Mouse (Mus musculus) cerebellum, postnatal 10 days (tissue): ENCODE results near the gene Wdfy3.
"Not testable (repeated sequence)": the region's sequence is repeated elsewhere in the genome, so short reads cannot be mapped to it uniquely, and the experiment has no call there.

Experiments
- DNase-seq, 2 experiments: peaks; one replicate each; pipeline ENCODE4 v3.0.0; 2021; ENCODE audit warnings: mixed read lengths in 2 of 2

The Wdfy3 gene

DNA sequence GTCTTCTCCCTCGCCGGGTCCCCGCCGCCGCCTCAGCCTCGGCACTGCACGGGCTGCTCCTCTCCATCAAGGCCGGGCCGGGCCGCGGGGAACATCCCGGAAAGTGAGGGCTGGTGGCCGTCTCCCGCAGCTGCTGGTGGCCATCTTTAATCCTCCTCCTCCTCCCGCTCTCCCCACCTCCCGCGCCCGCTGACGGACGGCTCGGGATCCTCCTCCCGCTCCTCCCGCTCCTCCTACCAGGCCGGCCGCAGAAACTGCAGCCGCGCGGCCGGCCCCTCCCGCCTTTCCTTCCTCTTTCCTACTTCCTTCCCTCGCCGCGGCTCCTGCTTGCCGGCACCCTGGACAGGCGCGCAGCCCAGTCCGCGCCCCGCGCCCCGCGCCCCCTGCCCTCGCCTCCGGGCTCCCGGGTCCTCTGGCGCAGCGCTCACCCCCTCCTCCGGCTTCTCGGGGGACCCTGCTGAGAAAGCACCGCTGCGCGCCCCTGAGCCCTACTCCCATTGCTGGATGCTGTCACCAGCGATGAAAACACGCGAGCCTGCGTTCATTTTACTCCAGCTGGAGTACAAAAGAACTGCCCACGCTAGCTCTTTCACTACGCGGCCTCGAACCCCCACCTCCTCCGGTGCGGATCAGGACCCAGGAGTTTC, at the start of gene Wdfy3:
TSS of gene Wdfy3 (minus strand) at position 155 of the 647 bp plus-strand sequence.
- peak; percentile 93 to 96 for DNase-seq

DNA sequence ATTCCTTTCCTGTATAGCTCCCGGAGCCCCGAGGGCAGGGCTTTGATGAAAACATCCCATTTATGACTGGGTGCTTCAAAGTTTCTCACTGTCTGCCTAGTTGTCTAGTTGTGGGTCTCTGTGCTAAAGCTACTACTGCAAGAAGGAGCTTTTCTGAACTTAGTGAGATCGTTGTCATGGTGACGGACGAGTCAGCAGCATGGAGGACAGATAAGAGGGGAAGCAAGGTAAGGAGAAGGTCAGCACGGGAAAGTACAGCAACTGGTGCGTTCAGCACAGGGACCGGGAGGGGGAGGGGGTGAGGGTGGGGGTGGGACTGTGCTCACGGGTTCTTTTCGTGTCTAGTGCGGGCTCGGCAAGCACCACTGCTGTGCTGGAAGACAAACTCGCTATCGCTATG, 43.3 kb upstream of the Wdfy3 start:
- no peak for DNase-seq

DNA sequence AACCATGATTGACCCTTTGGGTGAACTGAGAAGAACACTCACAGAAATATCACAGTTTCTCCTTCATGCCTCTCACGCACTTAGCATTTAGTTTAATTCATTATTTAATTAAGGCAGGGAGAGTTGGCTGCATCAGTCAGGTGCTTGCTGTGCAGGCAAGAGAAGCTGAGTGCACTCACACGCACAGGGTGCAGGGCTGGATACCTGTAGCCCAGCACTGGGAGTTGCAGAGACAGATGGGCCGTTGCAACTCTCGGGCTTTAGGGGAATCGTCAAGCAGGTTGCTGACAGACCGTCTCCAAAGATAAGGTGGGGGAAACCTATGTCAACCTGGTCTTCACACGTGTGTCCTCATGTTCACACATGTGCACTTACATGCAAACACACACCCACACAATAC, 42.3 kb upstream of the Wdfy3 start:
- no peak for DNase-seq

DNA sequence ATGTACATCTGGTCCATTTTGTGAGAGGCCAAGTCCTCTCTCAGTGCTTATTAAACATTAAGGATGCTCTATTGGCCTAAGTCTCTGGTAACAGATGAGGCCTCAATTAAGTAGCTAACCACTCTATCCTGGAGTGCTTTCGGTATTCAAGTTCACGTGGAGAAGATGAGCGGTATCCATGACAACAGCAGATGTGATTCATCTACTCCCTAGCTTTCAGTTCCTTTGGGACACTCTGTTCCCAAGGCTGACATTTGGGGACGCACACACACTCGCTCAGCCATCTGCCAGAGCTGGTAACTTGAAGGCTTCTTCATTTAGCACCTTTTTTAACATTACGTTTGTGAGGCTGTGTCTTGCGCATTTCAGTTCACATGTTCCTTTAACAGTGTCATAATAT, 40.3 kb upstream of the Wdfy3 start:
- DNase-seq: peak; percentile 12 to 18

DNA sequence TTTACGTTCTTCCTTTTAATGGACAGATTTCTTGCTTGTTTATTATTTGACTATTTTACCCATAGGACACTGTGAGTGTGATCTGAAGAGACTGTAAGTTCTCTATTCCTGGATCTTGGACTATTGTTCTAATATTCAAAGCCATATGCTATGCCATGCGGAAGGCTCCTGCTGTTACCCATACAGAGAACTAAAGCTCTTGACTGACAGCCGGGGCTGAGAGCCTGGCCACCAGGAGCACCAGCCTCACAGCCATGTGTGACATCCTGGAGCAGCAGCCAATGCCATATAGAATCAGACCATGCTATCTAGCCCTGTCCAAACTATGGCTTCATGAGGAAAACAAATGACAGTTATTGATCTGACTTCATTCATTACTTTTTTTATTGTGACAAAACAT, 36.2 kb upstream of the Wdfy3 start:
- no peak for DNase-seq

DNA sequence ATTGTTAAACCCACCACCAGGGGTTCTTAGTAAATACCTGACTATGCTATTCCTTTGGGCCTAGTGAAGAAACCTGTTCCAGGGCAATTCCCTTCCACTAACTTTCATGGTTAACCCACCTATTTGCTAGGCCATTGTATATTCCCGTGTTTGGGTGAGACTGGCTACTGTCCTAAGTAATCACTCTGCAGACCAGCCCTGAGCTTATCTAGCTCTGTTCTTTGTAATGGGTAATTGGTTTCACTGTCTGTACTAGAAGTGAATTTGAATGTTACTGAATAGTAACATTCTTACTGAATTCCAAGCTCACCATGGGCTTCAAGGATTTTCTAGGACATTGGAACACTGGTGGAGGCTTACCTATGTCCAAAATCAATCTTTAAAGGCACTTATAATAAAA, 32.1 kb upstream of the Wdfy3 start:
- DNase-seq: not testable (repeated sequence)

DNA sequence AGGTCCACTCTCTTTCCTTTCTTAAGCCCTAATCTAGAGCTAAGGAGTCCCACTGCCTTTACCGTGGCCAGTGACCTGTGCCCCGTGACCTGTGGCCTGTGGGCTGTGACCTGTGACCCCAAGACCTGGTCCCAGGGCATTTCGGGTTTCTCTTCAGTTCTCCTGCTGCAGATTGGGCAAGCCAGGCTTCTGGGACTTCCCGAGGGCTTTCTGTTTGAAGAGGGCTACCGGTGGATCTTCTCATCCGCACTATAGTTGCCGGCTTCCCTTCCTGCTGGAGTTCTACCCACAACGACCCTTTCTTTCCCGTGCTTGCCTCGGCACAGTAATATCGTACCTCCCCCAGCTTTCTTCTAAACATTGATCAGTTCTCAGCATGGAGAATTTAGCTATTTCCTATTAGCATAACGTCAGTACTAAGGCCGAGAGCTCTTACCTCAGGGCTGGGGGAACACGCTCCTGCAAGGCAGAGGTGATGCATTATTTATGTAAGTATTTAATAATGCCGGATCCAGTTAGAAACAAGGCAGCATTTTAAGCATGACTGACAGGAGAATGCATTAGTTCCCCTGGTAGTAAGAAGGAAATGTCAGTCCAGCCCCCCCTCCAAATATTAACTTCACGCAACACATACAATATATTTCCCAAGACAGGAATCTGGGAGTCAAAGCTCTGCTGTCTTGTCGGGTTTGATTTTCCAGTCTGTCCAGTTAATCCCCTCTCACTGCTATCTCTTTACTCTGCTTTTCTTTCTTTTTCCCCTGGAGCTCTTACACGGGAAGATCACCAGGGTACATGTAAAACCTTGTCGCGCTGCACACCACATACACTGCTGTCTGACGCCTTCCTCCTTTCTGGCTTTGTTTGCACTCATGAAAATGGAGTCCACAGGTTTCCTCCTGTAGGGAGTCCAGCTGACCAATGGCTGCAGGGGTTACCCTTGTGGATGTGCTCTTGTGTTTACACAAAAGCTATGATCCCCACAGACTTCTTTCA, 30.8 kb upstream of the Wdfy3 start:
- no peak for DNase-seq

DNA sequence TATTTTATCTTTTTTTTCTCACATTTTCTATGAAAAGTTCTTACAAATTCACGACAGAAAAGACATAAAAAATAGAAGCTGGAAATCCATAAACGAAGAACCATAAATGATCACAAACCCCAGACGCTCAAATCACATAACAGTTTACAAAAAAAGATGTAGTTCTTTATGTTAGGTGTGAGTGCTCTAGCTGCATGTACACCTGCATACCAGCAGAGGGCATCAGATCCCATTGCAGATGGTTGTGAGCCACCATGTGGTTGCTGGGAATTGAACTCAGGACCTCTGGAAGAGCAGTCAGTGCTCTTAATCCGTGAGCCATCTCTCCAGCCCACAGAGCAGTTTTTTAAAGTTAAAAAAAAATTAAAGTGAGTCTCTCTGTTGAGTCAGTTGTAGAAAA, 25.9 kb upstream of the Wdfy3 start:
- no peak for DNase-seq

DNA sequence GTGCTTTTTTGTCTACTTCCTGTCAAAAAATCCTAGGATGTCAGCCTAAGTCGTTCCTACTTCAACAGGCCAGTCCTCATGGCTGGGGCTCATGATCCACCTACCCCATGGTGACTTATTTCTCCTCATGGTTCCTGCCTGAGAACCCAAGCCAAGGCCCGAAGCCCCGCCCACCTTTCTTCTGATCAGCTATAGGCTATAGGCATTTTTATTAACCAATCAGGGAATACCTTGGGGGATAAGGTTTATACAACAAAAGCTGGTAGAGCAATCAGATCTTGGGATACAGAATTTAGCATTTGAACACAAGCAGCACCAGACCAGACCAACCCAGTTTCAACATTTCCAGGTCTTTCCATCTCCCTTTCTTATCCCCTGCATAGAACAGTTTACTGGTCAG, 21.0 kb upstream of the Wdfy3 start:
- DNase-seq: no peak

DNA sequence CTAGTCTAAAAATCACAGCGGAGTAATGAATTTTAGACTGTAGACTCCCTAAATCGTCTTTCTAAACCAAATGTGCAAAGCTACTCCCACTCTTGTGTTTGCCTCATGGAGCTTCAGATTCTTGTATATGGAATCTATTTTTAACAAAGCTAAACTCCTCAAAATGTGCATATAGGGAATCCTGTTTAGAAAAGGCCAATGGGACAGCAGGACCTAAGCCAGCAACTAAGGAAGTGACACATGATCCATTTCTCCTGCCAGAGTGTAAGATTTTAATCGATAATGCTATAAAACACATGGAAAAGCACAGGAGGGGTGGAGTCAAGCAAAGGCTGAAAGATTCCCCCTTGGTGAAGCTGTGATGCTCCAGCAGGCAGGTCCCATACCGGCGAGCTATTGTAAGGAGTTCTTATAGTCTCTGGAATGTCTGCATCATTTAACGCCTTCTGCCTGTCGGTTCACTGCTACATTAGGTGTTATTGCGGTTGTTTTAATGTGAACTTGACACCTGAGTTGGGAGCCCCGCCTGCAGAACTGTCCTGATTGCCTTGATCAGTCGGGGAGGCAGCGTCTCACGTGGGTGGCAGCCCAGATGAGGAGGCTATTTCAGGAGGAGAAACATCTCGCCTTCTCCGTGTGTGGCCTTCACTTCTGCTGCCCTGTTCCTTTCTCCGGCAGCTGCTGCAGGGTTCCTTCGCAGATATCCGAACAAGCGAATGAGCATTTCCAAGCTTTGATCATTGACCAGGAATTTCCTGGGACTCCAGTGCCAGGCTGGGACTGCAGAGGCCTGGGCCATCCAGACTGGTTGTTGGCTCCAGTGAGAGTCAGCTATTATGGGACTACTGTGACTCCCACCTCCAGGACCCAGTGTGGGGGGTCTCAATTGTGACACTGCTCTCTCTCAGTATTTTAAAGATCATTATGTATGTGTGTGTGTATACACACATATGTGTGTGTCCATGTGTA, 15.3 kb upstream of the Wdfy3 start:
- DNase-seq: no peak

DNA sequence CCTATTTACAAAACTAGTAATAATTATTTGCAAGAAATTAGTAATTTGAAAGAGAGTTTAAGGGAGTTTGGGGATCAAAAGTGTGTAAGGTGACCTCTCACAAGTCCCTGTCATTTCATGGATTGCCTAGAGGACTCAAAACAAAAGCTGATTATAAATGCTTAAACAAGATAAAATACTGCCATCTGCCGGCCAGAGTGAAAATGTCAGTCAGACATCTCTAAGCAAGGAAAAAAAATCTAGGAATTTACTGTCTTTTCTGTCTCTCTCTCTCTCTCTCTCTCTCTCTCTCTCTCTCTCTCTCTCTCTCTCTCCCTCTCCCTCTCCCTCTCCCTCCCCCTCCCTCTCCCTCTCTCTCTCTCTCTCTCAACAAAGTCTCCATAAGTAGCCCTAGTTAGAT, 4.4 kb upstream of the Wdfy3 start:
- DNase-seq: peak; percentile 88 to 92

DNA sequence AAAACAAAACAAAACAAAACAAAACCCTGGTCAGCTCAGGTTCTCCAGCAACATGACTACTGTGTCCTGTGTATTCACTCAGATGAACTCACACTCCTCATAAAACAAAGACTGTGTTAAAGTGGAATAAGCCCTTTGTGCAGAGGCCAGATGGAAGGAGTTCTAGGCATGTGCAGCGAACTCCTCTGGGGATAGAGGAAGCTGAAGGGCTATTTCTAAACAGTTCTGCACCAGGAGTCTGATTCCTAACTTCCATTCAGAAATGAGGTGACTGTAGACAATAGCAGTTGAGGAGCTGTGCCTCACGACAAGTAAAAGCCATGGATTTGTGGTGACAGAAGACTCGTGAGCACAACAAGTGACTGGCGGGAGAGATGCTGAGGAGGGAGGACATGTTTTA, 2.3 kb upstream of the Wdfy3 start:
- DNase-seq: no peak

DNA sequence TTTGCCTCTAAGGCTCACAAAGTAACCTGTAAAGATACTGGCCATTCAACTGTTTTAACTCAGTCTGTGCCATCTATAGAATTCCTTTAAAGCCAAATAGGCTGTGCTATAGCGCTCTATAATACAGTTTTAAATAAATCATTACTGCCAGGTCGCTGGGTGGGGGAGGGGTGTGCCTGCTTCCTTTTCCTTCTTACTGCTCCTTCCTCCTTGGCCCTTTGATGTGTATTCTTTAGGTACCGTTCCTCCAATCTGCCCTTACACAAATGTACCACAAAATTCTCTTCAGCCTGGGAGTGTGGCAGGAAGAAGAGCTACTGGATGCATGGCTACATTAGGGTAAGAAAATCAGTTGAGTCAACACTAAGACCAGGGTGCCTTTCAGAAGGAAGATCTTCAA, 1.5 kb upstream of the Wdfy3 start:
- DNase-seq: peak in 1 of 2 experiments; percentile 28

DNA sequence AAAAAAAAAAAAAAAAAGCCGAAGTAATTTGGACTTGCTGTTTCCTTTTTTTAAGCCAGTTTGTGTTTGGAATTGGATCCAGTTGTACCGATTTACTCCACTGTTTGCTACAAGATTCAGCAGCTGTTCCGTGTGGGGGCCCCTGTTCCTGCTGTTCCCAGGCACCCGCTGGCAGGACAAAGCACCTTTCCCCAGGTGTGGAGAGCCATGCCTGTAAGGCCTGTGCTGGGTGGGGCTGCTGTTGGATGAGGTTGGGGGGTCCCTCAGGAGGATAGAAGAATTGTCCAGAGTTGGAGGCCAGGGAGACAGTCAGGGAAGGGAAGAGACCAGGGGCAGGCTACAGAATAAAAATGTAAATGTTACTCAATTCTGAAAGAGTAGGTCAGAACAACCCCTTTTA, 1.1 kb upstream of the Wdfy3 start:
- DNase-seq: peak in 1 of 2 experiments; percentile 27

DNA sequence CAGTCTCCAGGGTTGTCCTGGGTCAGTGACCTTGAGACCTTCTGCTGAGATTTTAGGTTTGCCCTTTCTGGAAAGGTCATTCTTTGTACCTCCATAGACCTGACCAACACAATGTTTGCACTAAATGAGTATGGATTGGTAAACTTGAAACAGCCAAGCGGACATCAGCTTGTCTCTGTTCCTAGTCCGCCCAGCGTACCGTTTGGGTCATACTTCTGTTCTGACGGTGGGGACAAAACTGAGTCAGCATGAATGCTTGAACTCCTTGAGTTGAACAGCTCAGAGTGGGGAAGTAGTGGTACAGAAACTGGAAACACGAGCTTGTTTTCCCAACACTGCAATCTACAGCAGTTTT, 670 bp upstream of the Wdfy3 start:
- DNase-seq: peak in 1 of 2 experiments; percentile 30

DNA sequence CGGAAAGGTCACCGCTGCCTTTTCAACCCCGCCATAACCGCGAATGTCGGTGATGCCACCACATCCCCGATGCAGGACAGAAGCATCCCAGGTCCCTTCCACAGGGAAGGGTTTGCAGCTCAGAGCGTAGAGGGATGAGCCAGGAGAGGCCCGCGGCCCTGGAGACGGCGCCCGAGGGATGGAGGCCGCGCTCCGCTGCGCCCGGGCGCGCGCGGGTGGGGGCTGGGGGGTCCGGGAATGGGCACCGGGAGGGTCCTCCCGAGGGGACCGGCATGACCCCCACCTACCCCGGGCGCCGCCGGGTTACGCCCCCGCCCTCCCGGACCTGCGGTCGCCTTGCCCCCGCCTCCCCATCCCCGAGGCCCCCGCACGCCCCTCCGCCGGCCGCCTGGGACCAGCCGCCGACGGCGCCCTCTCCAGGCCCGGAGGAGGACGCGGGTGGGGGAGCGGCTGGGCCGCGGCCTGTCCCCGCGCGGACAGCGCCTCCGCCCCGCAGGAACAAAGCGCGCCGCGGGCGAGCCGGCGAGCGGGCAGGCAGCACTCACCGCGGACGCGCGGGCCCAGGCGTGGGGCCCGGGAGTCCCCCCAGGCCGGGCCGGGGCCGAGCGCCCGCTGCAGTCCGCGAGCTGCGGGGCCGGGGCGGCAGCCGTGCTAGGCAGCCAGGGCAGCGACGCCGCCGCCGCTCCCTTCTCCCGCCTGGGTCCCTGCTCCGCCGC, 512 bp downstream of the Wdfy3 start:
- DNase-seq: peak; percentile 79 to 82

DNA sequence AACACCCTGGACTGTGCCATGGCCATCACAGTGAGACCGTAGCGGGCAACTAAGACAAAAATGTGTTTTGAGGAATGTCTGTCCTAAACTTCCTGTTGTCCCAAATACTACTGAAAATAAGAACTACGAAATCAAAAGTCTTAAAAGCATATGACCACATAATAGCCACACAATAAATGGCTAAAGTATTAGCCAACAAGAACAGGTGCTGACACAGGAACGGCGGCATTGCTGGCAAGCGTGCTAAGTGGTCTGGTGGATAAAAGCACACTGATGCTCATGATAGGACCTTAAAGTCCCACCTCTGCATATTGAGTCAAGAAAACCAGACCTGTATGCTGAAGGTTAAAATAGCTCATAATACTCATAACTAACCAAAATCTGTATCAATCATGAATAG, 3.3 kb downstream of the Wdfy3 start:
- no peak for DNase-seq

DNA sequence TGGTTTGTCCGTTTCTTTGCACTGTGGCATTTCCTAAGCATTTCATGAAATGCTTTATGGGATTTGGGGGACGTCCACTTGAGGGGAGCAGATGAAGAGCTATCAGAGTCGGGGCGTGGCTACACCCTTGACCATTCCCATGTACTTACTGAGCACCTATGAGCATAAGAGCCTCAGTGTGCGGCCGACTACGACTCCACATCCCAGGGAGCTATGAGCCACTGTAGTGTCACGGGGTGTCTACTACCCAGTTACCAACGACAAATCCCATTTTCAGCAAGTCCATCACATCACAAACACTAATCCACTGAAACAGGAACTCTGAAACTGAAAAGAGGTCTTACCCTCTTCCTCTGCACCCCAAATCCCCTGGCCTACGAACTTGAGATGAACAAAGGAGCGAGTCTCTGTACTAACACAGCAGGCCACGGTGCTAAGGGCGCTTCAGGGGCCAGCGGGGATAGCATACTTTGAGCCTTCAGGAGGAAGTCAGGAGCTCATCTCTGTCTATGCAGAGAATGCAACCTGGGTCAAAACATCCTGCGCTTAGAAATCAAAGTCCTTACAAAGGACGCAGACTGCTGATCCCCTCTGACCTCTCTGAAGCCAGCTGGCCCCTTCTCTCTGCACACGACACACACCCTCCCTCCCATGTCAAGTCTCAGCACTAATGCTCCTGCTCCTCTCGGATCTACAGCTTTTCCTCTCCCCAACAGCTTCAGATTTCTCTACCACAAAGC, 6.5 kb downstream of the Wdfy3 start:
- no peak for DNase-seq

DNA sequence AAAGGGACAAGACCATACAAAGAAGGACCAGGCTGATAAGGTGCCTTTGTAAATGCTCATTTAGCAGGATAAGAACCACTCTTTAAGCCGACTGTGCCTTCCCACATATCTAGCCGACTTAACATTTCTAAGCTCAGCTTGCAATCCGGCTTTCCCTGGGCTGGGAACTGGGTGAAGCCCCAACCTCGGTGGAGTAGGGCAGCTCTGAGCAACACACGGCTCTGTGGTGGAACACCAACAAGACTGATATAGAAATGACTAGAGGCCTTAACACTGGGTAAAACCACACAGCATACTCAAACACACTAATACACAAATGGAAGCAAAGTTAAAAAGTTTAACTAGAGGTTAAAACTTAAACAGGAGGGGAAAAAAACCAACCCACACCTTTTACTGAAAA, 7.9 kb downstream of the Wdfy3 start:
- no peak for DNase-seq

DNA sequence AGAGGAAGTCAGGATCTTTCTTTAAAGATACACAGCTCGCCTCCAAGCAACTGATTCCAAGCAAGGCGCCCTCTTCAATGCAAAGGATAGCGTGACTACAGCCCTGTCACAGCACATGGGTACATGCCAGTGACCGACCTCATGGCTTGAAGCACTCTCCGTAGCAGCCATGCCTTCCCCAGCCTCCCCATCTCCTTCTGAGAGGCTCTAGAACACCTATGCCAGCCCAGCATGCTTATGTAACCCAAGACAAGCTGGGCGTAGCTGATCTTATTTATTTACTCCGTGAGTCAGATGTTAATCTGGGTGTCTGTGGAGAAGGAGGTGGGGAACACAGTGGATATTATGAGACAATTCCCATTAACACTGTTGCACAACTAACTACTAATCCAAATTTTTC, 13.8 kb downstream of the Wdfy3 start:
- peak in 1 of 2 experiments; percentile 23 for DNase-seq

DNA sequence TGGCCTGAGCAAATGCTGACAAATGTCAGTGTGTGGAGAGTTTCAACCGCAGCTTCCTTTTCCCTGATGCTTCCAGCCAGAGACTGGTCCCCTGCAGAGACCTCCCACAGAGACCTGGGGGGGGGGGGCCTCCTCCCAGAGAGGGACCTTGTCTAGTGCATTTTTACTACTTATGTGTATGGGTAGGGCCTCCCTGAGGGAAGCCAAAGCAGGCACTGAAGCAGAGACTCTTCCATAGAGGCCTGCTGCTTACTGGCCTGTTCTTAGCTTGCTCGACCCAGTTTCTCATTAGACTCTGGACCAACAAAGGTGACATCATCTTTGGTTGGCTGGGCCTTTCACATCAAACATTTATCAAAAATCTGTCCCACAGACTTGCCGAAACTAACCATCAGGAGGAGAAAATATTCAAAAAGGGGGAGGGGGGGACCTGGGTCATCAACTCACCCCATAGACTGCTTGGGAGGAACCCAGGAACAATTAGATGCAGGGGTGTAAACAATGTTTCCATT, 14.5 kb downstream of the Wdfy3 start:
- peak in 1 of 2 experiments; percentile 27 for DNase-seq
